Mouse (Mus musculus) lung, embryonic 15.5 days (tissue): ENCODE data around the gene Sf3b3. TPM values are rescaled to one million over a fixed set of nuclear protein-coding genes. Genes with fewer than 3 reads are reported as not detected.

Source experiments
- ATAC-seq: fragments of 200-750 bp; cut with Nextera tagmentation; 2 replicates; pipeline ENCODE4 v1.8.0; 2017; ENCODE audit warnings: moderate number of reproducible peaks, borderline replicate concordance; ENCODE audit not compliant: low FRiP score, low TSS enrichment; ENCODE audit errors: extremely low read depth
- H3K27ac ChIP-seq: fragments of 300-500 bp; sonication (generic); 2 replicates; pipeline ENCODE4 v1.5.1; 2015; ENCODE audit warnings: moderate library complexity, mild to moderate bottlenecking, inconsistent platforms
- H3K27me3 ChIP-seq: fragments of 300-500 bp; sonication (generic); 2 replicates; pipeline ENCODE4 v1.6.1; 2015; ENCODE audit warnings: inconsistent platforms
- H3K36me3 ChIP-seq: fragments of 300-500 bp; sonication (generic); 2 replicates; pipeline ENCODE4 v1.6.1; 2015; ENCODE audit warnings: inconsistent platforms
- H3K4me1 ChIP-seq: fragments of 300-500 bp; sonication (generic); 2 replicates; pipeline ENCODE4 v1.6.1; 2015; ENCODE audit warnings: inconsistent platforms
- H3K4me2 ChIP-seq: fragments of 300-500 bp; sonication (generic); 2 replicates; pipeline ENCODE4 v1.6.1; 2015; ENCODE audit warnings: inconsistent platforms, mild to moderate bottlenecking, moderate library complexity
- H3K4me3 ChIP-seq: fragments of 300-500 bp; sonication (generic); 2 replicates; pipeline ENCODE4 v1.5.1; 2015; ENCODE audit warnings: mild to moderate bottlenecking, inconsistent platforms
- H3K9ac ChIP-seq: fragments of 300-500 bp; sonication (generic); 2 replicates; pipeline ENCODE4 v1.6.1; 2015; ENCODE audit warnings: inconsistent platforms
- H3K9me3 ChIP-seq: fragments of 300-500 bp; sonication (generic); 2 replicates; pipeline ENCODE4 v1.6.1; 2016; ENCODE audit warnings: inconsistent platforms
- WGBS: fragments of 180-500 bp; shearing (Covaris S2); methylation state at CpG from one replicate; pipeline ENCODE4 v1.1.7; 2015; 5-methylcytosine and 5-hydroxymethylcytosine counted together
- polyA plus RNA-seq: library from polyadenylated mRNA; unstranded; fragments of >200 nt; fragmentation: Nextera tagmentation; extraction: Ambion mirVana; gene quantifications from 2 replicates; pipeline ENCODE4 v1.2.1, GENCODE M21; 2015

Gene Sf3b3
- polyA plus RNA-seq, 1 experiment from 2014 or later: 146 TPM

DNA sequence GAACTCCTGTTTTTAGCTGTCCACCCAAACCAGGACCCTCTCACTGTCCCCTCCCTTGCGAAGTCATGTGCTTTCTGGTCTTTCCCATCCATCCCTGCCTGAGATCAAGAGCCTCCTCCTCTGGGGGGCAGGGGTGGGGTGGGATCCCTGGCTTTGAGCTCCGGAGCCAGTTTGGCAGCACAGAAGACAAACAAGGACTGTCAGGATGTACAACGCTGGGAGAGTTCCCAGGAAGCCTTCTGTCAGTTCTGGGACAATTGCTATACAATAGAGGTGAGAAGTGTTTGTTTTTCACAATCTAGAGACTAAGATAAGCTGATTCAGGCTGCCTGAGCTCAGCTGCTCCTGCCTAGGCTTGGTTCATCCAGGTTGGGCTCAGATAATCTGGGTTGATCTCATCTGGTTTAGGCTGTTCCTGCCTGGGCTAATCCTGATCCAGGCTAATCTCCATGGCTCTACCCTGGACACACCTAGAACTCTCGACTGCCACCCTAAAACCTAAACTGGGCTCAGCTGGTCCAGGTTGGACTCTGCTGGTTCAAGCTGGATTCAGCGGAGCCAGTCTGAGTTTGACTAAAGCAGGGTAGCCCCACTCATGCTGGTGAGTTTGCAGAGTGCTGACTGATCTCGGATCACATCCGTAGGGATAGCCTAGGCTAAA, 86.2 kb downstream of the Sf3b3 start:
- Histone ChIP-seq H3K36me3 (no peaks in the 10 kb centered on the region), H3K27ac (peak overlapping the region; percentile 60), H3K9me3 (no peaks in the 10 kb centered on the region), H3K27me3 (no peaks in the 10 kb centered on the region), H3K4me2 (no peak overlapping the region), H3K4me3 (no peak overlapping the region), H3K9ac (no peak overlapping the region), H3K4me1 (peaks cover 20% of the 10 kb centered on the region)
- 0 out of 2 replicates have a peak, but pooled peaks have one; percentile 7 for ATAC-seq
- 55% methylated on average over 7 of the region's 7 CpGs for WGBS

Other genes with a start within 250 kb of the Sf3b3 start
- gene Vac14, start 228.2 kb downstream of the Sf3b3 start, polyA plus RNA-seq: 18.2 and 19.1 TPM in 2 replicates
- gene Mtss1l, start 125.3 kb downstream of the Sf3b3 start, polyA plus RNA-seq: 23.0 and 27.9 TPM in 2 replicates
- 4.1 and 4.5 TPM in 2 replicates for gene Il34, start 40.9 kb downstream of the Sf3b3 start, polyA plus RNA-seq
- 68.4 and 74.3 TPM in 2 replicates for gene Cog4, start 187 bp downstream of the Sf3b3 start, polyA plus RNA-seq
- gene Fuk, start 55.7 kb upstream of the Sf3b3 start, polyA plus RNA-seq: 10.8 and 11.4 TPM in 2 replicates
- gene St3gal2, start 73.1 kb upstream of the Sf3b3 start, polyA plus RNA-seq: 18.3 and 20.5 TPM in 2 replicates
- 13.0 and 14.0 TPM in 2 replicates for gene Ddx19a, start 151.0 kb upstream of the Sf3b3 start, polyA plus RNA-seq
- 7.0 and 7.3 TPM in 2 replicates for gene Ddx19b, start 185.0 kb upstream of the Sf3b3 start, polyA plus RNA-seq
- 58.0 and 60.5 TPM in 2 replicates for gene Aars, start 186.4 kb upstream of the Sf3b3 start, polyA plus RNA-seq
- gene Exosc6, start 209.6 kb upstream of the Sf3b3 start, polyA plus RNA-seq: 14.4 and 14.5 TPM in 2 replicates
- 0.17 TPM in 1 of 2 replicates, not detected in the other for gene Clec18a, start 245.6 kb upstream of the Sf3b3 start, polyA plus RNA-seq
- gene Pdpr, start 247.8 kb upstream of the Sf3b3 start, polyA plus RNA-seq: 10.1 and 10.7 TPM in 2 replicates